Mouse (Mus musculus) brain, adult 2 months (tissue): Measurements from ENCODE around the gene St3gal3.

ENCODE experiments used
- DNase-seq: peaks from one replicate; pipeline ENCODE4 v3.0.0; 2011; ENCODE audit warnings: low read depth, low spot score

St3gal3 gene

GRCm38 (mm10) chr4:118089939-118090338 is 44.8 kb downstream of the St3gal3 start:
- DNase-seq, result peak; percentile 78

GRCm38 (mm10) chr4:118088771-118089170 is 45.9 kb downstream of the St3gal3 start:
- DNase-seq, result no peak

GRCm38 (mm10) chr4:118085025-118085424 is 49.7 kb downstream of the St3gal3 start:
- no peak for DNase-seq

- DNase-seq, result peak; percentile 96
Observed at GRCm38 (mm10) chr4:118083217-118083951, 51.3 kb downstream of the St3gal3 start.

GRCm38 (mm10) chr4:118081608-118082331 is 52.9 kb downstream of the St3gal3 start:
- DNase-seq, result no peak

GRCm38 (mm10) chr4:118080481-118080880 is 54.2 kb downstream of the St3gal3 start:
- no peak for DNase-seq

GRCm38 (mm10) chr4:118079195-118079594 is 55.5 kb downstream of the St3gal3 start:
- no peak for DNase-seq

GRCm38 (mm10) chr4:118078576-118078975 is 56.1 kb downstream of the St3gal3 start:
- no peak for DNase-seq

- DNase-seq, result no peak
Observed at GRCm38 (mm10) chr4:118077293-118077752, 57.4 kb downstream of the St3gal3 start.

- DNase-seq, result no peak
Observed at GRCm38 (mm10) chr4:118076648-118077047, 58.1 kb downstream of the St3gal3 start.

GRCm38 (mm10) chr4:118075343-118075742 is 59.4 kb downstream of the St3gal3 start:
- DNase-seq, result no peak

- no peak for DNase-seq
Observed at GRCm38 (mm10) chr4:118074236-118074635, 60.5 kb downstream of the St3gal3 start.

GRCm38 (mm10) chr4:118073128-118073527 is 61.6 kb downstream of the St3gal3 start:
- DNase-seq, result no peak

GRCm38 (mm10) chr4:118071891-118072290 is 62.8 kb downstream of the St3gal3 start:
- DNase-seq, result no peak

- no peak for DNase-seq
Observed at GRCm38 (mm10) chr4:118070255-118071234, 64.2 kb downstream of the St3gal3 start.

- DNase-seq, result peak; percentile 73
Observed at GRCm38 (mm10) chr4:118061809-118062463, 72.8 kb downstream of the St3gal3 start.

GRCm38 (mm10) chr4:118060915-118061530 is 73.7 kb downstream of the St3gal3 start:
- DNase-seq, result no peak

GRCm38 (mm10) chr4:118059816-118060475 is 74.8 kb downstream of the St3gal3 start:
- DNase-seq, result peak; percentile 69

- DNase-seq, result peak; percentile 79
Observed at GRCm38 (mm10) chr4:118058116-118058677, 76.5 kb downstream of the St3gal3 start.

- no peak for DNase-seq
Observed at GRCm38 (mm10) chr4:118057076-118057475, 77.6 kb downstream of the St3gal3 start.
